Mouse (Mus musculus) cerebellum, postnatal 4 days (tissue): ENCODE measurements around the gene Ina.

Experiments
- DNase-seq, 2 experiments: peaks; one replicate each; pipeline ENCODE4 v3.0.0; 2022; ENCODE audit warnings: low spot score in 2 of 2, mixed read lengths in 1 of 2

The Ina gene

GRCm38 (mm10) chr19:47053471-47053870 lies 39.0 kb downstream of the Ina start:
- DNase-seq: no peak

- DNase-seq: no peak
These were observed 43.2 kb downstream of the Ina start for GRCm38 (mm10) chr19:47057684-47058083.

GRCm38 (mm10) chr19:47065860-47066259 lies 51.4 kb downstream of the Ina start:
- DNase-seq: no peak

GRCm38 (mm10) chr19:47067096-47067882 lies 52.8 kb downstream of the Ina start, which contains the start of gene Taf5:
Taf5 (plus strand) TSS chr19:47067746.
- peak; percentile 96 to 97 for DNase-seq

GRCm38 (mm10) chr19:47067924-47068611 lies 53.6 kb downstream of the Ina start:
- DNase-seq: peak; percentile 63 to 78
